ENCODE assay signal across 20 mouse cellular contexts in the genomic region with DNA sequence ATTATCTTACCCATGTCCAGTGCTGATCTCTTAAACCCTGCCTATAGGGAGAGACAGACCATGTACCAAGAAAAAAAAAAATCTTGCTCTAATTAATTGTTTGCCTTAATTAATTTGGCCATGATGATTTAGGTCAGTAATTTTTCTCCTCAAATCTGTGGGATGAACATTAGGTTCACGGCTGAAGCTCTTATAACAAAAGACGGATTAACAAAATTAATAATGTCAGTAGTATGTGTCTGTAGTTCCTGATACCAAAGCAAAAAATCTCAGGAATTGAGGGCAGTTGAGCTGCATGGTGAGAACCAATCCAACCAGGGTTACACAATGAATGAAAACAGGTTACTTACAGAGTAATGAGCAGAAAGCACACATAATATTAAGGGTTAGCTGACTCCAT.
"Had no signal": no experiment of that assay in that cellular context is flagged by ENCODE, and none has a peak within 500 bp of the region (broad histone marks: within the 10 kb centered on the region; RNA-seq: fewer than 3 reads in every experiment).

No protein-coding gene starts in this region.

- H3K9me3 ChIP-seq: liver, embryonic 15.5 days; lung, embryonic 15.5 days; midbrain, embryonic 10.5 days; midbrain, embryonic 12.5 days; neural tube, embryonic 13.5 days; neural tube, embryonic 15.5 days had no signal

- H3K4me3 ChIP-seq: liver, embryonic 15.5 days; lung, embryonic 15.5 days; midbrain, embryonic 10.5 days; midbrain, embryonic 12.5 days; myocyte; neural tube, embryonic 13.5 days; neural tube, embryonic 15.5 days had no signal

- H3K4me1 ChIP-seq: liver, embryonic 15.5 days; lung, embryonic 15.5 days; midbrain, embryonic 10.5 days; midbrain, embryonic 12.5 days; neural tube, embryonic 13.5 days; neural tube, embryonic 15.5 days had no signal

- H3K36me3 ChIP-seq: liver, embryonic 15.5 days; lung, embryonic 15.5 days; midbrain, embryonic 10.5 days; midbrain, embryonic 12.5 days; neural tube, embryonic 13.5 days; neural tube, embryonic 15.5 days had no signal

- ATAC-seq: liver, postnatal 0 days; lung, postnatal 0 days; midbrain, embryonic 16.5 days had no signal

- DNase-seq: liver, postnatal 0 days; lung, adult 2 months; lung, postnatal 4 days; midbrain, embryonic 14.5 days; right cerebral cortex, adult 18-20 months; right cerebral cortex, postnatal 25 days; right cerebral cortex, postnatal 4 days; spleen, adult 18-20 months; thymus, adult 18-20 months; thymus, postnatal 14 days; thymus, postnatal 4 days had no signal

- H3K9ac ChIP-seq: liver, embryonic 15.5 days; liver, postnatal 0 days; lung, embryonic 15.5 days; midbrain, embryonic 12.5 days; neural tube, embryonic 13.5 days; neural tube, embryonic 15.5 days had no signal

- H3K4me2 ChIP-seq: liver, embryonic 15.5 days; lung, embryonic 15.5 days; midbrain, embryonic 12.5 days; neural tube, embryonic 13.5 days; neural tube, embryonic 15.5 days had no signal

- H3K27ac ChIP-seq: liver, embryonic 15.5 days; lung, embryonic 15.5 days; midbrain, embryonic 10.5 days; midbrain, embryonic 12.5 days; neural tube, embryonic 13.5 days; neural tube, embryonic 15.5 days had no signal

- H3K27me3 ChIP-seq: lung, embryonic 15.5 days; midbrain, embryonic 12.5 days; neural tube, embryonic 13.5 days; neural tube, embryonic 15.5 days had no signal
